Mouse (Mus musculus) megakaryocyte, embryonic 14.5 days (primary cell): ENCODE measurements at regions not wholly inside any gene's neighbourhood (a gene's known extent, or its start where the extent isn't known, plus 50 kb on each side); places are given as distances from the start of the nearest gene placed in this dataset.

Experiments
- FLI1 ChIP-seq: IDR thresholded peaks from 2 replicates; pipeline ENCODE4 v1.6.1; 2012; ENCODE audit warnings: low read length, inconsistent platforms, mixed read lengths
- GATA1 ChIP-seq: IDR thresholded peaks from 3 replicates; pipeline ENCODE4 v1.6.1; 2012; ENCODE audit warnings: mixed read lengths, low read length, inconsistent platforms, borderline replicate concordance

GRCm38 (mm10) chr2:107175721-107176120, 114.7 kb upstream of the Kcna4 start:
- TF ChIP-seq GATA1 (no peak), FLI1 (no peak)
